Mouse (Mus musculus) adrenal gland, postnatal 14 days (tissue): ENCODE measurements around the gene Dclk3. TPM values are rescaled to one million over a fixed set of nuclear protein-coding genes. Genes with fewer than 3 reads are reported as not detected.

Experiments
- DNase-seq: peaks from one replicate; pipeline ENCODE4 v3.0.0; 2021; ENCODE audit warnings: mixed read lengths
- total RNA-seq: library from RNA; stranded (reverse); gene quantifications from 2 replicates; pipeline ENCODE4 v1.2.3, GENCODE M21; 2021

The Dclk3 gene
- total RNA-seq, 1 experiment from 2014 or later: 1.5 TPM

DNA sequence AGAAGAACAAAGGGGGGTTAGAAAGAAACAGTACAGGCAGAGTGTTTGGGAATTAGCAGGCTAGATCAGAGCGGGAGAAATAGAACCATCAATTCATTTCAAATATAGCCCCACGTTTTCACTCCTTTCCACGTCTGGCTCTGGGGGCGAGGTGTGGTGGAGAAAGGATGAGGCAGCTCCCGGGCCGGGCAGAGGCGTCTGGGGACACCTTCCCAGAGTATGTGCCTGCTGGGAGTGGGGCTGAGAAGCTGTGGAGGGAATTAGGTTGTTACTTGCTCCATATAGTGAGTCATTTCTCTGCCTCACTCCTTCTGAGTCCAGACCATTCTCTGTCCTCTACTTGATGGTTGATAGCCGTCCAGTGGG, 938 bp downstream of the Dclk3 start:
- DNase-seq: no peak

DNA sequence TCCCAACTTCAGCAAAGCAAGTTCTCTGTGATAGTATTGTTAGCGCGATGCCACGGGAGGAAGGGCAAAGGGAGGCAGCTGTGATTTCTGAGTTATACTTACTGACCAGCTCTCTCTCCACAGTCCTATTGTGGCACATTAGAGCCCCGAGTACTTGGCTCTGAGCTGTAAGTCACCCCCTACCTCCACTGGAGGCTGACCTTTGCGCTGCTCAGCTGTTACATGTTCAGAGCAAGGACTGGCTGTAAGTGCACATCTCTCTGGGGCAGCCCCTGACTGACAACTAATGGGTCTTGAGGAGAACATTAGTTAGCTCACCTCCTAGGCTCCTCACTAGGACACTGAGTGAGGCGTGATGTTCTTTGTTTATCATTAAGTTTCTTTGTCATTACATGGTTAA, 1.6 kb downstream of the Dclk3 start:
- no peak for DNase-seq

DNA sequence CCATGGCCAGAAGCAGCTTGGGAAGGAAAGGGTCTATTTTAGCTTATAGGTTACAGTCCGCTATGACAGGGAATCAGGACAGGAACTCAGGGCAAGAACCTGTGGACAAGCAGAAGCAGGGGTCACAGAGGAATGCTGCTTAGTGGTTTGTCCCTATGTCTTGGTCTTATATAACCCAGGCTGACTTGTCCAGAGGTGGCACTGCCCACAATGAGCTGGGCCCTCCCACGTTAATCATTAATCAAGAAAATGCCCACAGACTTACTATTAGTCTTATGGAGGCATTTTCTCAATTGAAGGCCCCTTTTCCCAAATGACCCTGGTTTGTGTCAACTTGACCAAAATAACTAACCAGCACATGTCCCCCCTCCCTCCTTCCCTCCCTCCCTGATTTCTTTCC, 2.3 kb downstream of the Dclk3 start:
- no peak for DNase-seq

DNA sequence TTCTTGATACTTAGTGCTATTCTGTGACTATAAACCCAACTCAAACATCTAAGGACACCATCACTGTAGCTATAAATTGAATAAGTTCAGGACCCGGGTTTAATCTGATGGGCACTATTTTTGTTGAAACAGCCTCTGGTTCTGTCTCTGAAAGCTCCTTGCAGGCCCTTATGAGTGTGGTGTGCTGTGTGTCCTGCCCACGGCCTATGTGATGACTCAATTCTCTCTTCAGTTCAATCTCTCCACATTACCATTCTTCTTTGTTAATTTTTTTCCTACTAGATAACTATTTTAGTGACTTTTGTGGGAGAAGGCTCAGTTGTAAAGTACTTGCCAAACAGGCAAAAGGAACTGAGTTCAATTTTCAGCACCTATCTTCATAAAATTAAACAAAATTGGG, 7.3 kb downstream of the Dclk3 start:
- DNase-seq: no peak

DNA sequence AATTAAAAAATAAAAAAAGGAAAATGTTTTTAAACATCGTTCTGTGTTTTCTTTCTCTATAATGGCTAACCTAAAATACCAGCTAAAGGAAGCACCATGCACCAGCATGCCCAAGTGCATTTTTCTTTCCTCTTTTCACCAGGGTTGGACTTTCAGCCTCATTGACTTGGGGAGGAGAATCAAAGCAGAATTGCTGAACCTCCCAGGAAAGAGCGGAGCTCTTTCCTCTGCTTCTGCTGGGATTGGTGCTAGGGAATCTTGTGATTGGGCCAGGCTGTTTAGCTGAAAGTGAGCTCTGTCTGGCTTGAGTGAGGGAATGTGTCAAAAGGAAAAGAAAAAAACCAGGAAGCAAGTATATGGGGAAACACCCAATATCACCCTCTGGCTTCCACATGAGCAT, 10.1 kb downstream of the Dclk3 start:
- no peak for DNase-seq

DNA sequence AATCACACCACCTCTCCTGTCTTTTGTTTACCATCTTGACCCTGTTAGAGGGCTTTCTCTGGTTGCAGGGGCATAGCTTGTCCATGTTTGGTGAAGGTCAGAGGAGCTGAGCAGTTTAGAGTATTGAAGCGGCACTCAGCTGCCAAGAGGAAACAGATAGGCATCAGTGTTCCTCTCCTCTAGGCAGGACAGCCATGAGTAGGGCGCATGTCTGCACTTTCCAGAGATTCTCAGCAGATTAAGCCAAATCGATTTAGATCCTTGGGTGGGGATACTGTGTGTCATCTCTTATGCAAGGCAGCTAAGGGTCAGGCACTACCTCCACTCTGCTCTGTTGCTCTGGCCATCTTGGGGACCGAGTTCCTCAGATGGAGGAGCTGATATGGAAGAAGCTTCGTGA, 11.0 kb downstream of the Dclk3 start:
- no peak for DNase-seq

DNA sequence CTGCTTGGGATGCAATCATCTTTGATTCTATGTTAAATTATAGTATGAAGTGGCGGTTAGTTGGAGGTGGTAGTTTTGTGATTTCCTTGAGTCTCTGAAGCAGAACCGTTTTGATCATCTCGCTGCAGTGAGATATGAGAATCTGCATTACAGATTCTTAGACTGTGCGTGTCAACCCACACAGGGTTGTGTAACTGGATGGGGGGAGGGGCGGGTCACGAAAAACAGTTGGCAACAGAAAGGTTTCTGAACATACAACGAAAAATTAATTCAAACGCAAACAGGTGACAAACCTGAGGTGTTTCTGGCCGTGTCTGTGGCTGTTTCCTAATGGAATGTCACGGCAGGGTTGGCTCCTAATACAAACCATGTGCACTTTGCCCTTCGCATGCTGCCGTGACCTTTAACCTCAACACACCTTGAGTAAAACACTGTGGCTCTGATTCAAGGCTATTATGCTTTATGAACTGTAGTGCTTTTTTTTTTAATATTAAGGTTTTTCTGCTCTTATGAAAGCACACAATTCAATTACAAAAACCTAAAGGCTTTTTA, 12.0 kb downstream of the Dclk3 start:
- DNase-seq: no peak

DNA sequence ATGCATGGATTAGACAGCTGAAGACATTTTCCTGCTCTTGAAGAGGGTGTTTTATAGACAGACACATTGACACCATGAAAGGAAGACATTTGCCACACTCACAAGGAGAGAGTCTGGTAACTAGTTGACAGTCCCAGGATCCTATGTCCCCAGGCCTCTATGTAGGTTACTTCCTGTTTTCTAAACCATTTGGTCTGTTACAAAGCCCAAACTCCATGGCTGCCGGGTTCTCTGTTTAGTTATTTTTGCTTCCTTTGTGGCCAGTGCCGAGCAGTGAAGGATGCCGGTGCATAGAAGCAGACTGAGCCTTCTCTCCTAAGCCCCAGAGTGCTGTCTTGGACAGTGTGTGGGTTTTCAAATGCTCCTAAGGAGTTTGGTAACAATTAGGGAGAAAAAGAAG, 15.0 kb downstream of the Dclk3 start:
- DNase-seq: no peak

DNA sequence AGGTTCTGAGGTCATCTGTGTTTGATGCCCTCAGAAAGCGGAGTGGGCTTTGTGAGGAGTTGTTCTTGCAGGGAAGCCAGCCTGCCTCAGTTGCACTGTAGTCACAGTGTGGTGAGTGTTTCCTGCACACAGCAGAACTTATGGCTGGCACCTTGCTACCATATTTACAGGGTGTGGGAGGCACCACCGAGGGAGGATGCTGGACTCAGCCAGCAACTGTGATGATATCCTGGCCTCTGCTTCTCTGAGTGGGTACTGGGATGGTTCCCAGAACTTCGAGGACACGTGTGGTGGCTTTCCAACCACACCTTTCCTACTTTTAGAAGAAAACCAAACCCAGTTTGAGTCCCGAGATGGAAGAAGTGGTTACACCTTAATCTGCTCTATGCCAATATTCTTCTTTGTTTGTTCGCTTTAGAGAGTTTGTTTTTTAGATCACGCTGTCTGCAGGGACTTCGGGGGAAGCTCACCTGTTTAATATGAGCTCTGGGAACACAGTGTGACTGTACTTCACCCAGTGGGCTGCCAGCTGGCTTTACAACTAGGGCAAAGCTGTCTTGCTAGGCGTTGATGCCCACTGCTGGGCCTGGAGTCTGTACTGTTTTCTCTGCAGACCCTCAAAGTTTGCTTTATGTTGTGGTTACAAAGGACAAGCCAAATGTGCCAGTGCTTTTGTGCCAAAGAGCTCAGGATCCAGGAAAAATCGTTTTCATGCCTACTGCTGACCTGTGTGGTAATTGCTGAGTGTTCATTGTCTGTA, 18.5 kb downstream of the Dclk3 start:
- no peak for DNase-seq

DNA sequence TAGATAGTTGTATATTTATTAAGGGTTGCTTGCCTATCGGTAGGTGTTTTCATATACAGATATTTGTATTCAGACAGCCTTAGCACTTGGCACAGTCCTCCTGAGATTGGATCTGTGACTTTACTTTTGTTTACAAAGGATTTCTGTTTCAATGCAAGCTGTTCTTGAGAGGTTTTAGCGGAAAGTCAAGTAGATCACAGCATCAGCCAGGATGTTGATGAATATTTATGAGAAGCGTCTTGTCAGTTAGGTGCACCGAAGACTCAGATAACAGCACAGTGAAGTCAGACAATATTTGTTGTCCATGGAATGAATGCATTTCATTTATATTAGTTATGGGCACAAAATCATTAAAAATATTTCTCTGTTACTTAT, 19.0 kb downstream of the Dclk3 start:
- DNase-seq: no peak

DNA sequence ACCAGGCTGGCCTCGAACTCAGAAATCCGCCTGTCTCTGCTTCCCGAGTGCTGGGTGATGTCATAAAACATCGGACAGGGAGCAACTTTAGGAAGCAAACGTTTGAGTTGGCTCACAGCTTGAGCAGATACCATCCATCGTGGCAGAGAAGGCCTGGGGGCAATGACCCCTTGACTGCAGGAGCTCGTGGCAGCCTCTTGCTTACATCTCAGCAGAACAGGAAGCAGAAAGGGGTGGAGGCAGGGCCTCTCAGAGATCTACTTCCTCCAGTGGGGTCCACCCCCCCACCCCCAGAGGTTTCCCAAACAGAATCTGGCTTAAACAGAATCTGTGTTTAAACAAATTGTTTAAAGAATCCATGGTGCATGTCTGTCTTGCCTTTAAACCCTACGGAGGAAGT, 20.6 kb downstream of the Dclk3 start:
- no peak for DNase-seq

DNA sequence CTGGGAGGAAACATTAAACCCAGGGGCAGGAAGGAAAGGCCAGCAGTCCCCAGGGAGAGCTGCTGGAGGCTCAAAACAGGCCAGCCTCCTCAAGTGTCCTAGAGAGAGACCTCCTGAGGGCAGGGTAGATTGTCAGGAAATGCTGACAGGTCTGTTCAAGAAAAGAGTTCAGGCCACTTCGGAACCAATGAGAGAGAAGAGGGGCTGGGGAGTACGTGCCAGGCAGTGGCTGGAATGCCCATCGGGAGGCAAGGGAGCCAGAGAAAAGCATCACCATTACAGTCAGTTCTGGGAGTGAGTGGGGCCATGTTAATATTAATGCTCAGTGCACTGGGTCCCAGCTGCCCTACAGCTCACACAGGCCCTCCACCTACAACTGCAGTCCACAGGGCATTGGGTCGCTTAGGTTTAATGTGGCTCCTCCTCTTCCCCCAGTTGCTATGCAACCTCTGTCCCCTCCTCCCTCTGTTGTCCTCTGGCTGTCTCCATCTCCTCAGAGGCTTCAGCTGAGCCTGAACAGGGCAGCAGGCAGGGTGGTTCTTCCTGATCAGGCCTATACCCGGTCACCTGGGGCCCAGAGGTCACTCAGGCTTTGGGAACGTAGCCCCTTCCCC, 21.4 kb downstream of the Dclk3 start:
- DNase-seq: no peak

DNA sequence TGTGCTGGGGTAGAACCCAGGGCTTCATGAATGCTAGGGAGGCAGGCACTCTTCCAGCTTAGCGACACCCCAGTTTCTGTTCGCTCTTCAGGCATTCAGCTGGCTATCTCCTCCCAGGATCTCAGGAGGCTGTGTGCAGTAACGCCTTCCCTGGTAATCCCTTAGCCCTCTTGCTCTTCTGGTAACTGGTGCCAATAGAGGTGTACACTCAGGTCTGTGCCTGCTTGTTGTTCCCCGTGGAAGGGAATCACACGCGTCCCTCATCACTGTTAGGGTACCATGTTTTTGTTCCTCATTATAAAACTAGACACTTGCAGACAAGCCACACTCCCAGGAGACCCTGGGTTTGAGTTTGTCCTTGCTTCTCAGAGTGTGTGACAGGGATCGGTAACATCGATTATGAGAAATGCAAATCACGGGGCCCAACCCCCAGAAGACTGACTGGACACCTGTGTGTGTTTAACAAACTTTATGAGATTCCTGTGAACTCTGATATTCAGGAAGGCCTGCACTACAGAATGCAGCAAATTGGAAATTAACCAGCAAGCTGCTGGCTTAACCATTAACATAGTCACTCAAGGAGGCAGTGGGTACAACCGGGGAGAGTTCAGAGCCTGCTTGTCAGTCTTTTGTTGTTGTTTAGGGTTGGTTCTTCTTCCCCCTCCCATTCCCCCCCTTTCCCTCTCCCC, 22.7 kb downstream of the Dclk3 start:
- no peak for DNase-seq

DNA sequence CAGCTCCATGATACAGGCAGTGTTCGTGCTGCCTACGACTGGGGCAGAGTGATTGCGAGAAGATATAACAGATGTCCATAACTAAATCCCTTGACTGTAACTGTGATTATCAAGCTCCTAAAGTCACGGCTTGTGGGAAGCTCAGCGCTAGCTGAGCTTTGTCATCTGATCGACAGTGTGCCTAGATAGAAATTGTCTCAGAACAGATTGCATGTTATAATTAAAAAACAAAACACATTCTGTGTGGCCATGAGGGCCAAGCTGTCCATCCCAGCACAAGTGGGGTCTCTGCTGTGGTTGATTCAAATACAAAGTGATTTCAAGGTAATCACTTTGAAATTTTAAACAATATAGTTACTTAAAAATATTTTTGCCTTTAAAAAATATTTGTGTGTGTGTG, 26.8 kb downstream of the Dclk3 start:
- DNase-seq: no peak

DNA sequence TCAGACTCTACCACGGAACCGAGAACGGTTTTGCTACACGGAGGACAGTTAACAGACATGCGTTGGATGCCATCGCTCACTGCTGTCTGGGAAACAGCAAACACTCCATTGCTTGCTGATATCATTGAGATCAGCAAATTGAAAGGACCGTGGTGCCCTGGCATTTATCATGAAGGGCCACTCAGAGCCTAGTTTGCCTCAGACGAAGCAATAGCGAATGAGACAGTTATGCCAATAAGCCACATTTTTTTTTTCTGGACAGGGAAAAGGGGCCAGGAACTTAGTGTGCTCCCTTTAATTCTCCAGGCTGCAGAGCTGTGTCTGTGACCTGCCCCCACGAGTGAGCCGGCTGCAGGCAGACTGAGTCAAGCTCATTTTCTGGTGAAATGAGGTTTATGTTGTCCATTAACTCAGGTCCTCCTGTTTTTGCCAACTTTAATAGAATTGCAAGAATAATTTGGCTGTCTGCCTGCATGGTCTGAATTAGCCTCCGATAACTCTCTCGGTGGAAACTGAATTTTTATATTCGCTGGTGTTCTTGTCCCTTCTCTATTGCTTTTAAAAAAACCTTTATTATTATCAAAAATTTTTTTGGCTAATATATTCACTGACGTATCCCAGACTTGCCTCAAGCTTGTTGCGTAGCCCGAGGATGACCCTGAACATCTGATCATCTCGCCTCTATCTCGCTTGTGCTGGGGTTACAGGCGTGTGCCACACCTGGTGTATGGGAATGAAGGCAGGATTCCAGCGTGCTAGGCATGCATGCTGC, 35.0 kb downstream of the Dclk3 start:
- DNase-seq: no peak

DNA sequence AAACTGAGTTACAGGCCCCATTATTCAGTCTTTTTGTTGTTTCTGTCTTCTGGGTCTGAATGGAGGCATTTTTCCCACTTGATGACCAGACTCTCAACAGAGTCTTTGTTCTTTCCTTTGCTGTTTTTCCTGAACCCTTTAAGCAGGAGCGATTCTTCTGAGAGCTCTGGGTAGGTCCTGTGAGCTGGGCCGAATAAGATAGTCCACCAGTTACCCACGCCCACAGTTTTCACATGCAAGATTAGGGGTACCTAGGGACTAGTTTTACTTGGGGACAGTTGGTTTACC, 35.5 kb downstream of the Dclk3 start:
- no peak for DNase-seq

DNA sequence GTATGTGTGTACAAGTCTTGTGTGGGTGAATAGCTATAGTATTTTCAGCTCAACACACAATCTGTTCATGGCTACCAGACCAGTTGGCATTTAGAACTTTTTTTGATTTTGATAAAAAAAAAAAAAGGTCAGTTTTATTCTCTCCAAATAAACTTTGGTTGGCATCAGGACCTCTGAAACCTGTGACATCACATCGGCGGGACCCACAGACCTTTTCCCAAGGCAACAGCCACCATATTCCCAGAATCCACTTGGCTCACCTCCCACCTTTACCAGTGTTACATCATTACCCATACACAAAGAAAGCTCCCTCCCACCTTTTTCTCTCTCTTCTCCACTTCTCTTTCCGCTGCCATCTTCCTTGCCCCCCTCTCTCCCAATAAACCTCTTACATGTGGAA, 36.4 kb downstream of the Dclk3 start:
- DNase-seq: no peak

DNA sequence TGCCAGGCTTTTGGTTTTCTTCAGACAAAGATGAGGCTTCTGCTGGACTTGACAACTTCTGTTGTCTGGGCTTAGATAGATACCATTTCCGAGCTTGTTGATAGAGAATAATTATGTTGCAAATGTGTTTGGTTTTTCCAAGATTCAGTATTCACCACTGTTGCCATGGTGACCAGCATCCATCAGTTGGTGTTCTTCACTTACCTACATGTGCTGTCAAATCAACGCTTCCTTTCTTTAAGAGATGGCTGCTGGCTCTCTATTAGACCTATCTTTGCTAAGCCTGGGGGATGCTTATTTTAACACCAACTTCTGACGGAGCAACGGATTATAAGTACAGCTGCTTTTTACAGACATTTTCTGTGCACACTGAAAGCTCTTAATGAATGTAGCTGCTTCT, 37.1 kb downstream of the Dclk3 start:
- DNase-seq: no peak

DNA sequence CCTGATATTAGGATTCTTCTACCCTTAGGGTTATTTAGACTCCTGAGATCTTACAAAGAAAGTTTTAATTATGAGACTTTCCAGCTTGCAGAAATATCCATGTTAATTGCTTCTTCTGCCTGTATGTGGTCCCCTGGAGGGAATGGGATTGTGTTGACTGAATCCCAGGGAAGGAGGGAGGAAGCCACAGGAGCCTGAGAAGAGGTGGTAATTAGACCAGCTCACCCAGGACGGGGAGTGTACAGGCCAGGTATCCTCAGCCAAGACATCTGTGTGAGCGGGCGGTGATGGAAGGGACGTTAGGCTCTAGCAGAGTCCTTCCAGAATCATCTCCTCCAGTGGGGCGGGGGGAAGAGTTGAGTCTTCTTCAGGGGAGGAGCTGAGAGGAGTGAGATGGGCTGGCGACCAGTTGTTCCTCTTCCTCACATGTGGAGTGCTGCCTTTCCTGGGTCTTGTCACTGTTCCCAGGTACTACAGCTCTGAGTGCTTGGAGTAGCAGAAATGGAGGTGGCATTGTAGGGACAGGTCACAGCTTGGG, 37.7 kb downstream of the Dclk3 start:
- DNase-seq: no peak

DNA sequence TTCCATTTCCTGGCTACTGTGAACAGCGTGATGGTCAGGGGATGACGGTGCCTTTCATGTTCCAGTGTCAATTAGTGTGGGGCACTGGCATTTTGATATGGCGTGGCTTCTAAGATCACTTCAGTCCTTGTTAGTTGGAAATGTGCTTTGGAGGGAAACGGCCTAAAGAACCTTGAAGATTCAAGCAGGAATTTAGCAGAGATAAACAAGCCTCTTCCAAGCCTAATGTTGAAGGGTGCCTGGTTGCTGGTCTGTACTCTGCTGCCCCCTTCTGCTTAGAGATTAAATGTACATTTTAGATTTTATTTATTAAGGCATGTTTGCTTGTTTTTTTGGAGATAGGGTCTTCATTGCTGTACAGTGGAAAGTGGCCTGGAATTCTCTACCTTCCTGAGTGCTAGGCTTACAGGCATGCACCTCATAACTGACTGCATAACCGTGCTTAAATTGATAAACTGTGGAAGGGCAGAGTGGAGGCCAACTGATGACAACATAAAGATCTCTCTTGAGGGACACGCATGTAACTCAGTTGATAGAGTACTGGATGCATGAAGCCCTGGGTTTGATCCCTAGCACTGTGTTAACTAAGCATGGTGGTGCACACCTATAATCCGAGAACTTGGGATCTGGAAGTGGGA, 40.1 kb downstream of the Dclk3 start:
- DNase-seq: no peak

DNA sequence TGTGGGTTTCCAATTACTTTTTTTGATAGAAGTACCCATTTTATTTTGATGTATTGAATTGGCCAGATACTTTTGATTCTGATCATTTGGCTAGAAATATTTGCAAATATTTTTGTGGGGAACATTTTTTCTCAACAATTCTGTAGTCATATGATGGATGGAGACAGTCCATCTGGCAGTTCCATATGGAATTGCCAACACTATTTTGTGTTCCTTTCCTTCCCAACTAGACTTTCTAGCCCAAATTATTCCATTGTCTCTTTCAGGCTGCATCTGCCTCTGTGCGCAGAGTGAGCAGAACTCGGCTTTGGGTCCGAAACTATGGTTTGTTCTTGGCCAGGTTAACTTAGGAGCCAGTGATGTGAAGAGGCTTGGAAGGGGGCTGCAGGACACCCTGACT, 42.1 kb downstream of the Dclk3 start:
- no peak for DNase-seq
